Mouse (Mus musculus) forebrain, embryonic 14.5 days (tissue): ENCODE measurements at regions not wholly inside any gene's neighbourhood (a gene's known extent, or its start where the extent isn't known, plus 50 kb on each side); places are given as distances from the start of the nearest gene placed in this dataset.

Experiments
- ATAC-seq: fragments of 200-750 bp; cut with Nextera tagmentation; 2 replicates; pipeline ENCODE4 v1.8.0; 2017; ENCODE audit warnings: mild to moderate bottlenecking, moderate library complexity
- DNase-seq: peaks from one replicate; pipeline ENCODE4 v3.0.0-alpha.2; 2015; ENCODE audit warnings: low spot score
- H3K27ac ChIP-seq: fragments of 300-500 bp; sonication (generic); 2 replicates; pipeline ENCODE4 v1.5.1; 2014; ENCODE audit warnings: low read depth, mild to moderate bottlenecking, control low read depth, low read length, moderate library complexity
- H3K27me3 ChIP-seq: fragments of 300-500 bp; sonication (generic); replicated peaks from 2 replicates; pipeline ENCODE4 v1.6.1; 2014; ENCODE audit warnings: low read length, control low read depth, mixed read lengths; ENCODE audit not compliant: control insufficient read depth, insufficient read depth
- H3K36me3 ChIP-seq: fragments of 300-500 bp; sonication (generic); 2 replicates; pipeline ENCODE4 v1.6.1; 2014; ENCODE audit warnings: low read length, control low read depth; ENCODE audit not compliant: control insufficient read depth, insufficient read depth
- H3K4me1 ChIP-seq: fragments of 300-500 bp; sonication (generic); 2 replicates; pipeline ENCODE4 v1.6.1; 2014; ENCODE audit warnings: antibody characterized with exemption, low read length, control low read depth; ENCODE audit not compliant: control insufficient read depth, insufficient read depth
- H3K4me2 ChIP-seq: fragments of 300-500 bp; sonication (generic); 2 replicates; pipeline ENCODE4 v1.6.1; 2014; ENCODE audit warnings: mild to moderate bottlenecking, control low read depth, low read length
- H3K4me3 ChIP-seq: fragments of 300-500 bp; sonication (generic); 2 replicates; pipeline ENCODE4 v1.5.1; 2014; ENCODE audit warnings: low read depth, low read length, control low read depth
- H3K9ac ChIP-seq: fragments of 300-500 bp; sonication (generic); 2 replicates; pipeline ENCODE4 v1.6.1; 2014; ENCODE audit warnings: mild to moderate bottlenecking, low read length, control low read depth, moderate library complexity
- H3K9me3 ChIP-seq: fragments of 300-500 bp; sonication (generic); replicated peaks from 2 replicates; pipeline ENCODE4 v1.6.1; 2016; ENCODE audit warnings: low read length, control low read depth, mixed read lengths; ENCODE audit not compliant: control insufficient read depth
- WGBS: fragments of 180-500 bp; shearing (Covaris S2); extraction: QIAGEN DNeasy Blood & Tissue Kit; methylation state at CpG from one replicate; pipeline ENCODE4 v1.1.7; 2014; 5-methylcytosine and 5-hydroxymethylcytosine counted together

GRCm38 (mm10) chr11:19433680-19434619, 415.2 kb upstream of the Meis1 start:
- DNase-seq (no peak), ATAC-seq (no peak)
- no peak overlapping the region for H3K9ac ChIP-seq
- H3K4me3 ChIP-seq: no peak overlapping the region
- no peaks in the 10 kb centered on the region for H3K27me3 ChIP-seq
- no peak overlapping the region for H3K4me2 ChIP-seq
- no peaks in the 10 kb centered on the region for H3K36me3 ChIP-seq
- 84% methylated on average over 13 of the region's 13 CpGs for WGBS
- no peaks in the 10 kb centered on the region for H3K9me3 ChIP-seq
- H3K27ac ChIP-seq: no peak overlapping the region
- H3K4me1 ChIP-seq: no peaks in the 10 kb centered on the region

- Histone ChIP-seq H3K9me3 (no peaks in the 10 kb centered on the region), H3K4me2 (no peak overlapping the region), H3K27me3 (no peaks in the 10 kb centered on the region), H3K4me1 (no peaks in the 10 kb centered on the region), H3K36me3 (no peaks in the 10 kb centered on the region), H3K4me3 (no peak overlapping the region), H3K27ac (no peak overlapping the region), H3K9ac (no peak overlapping the region)
- 96% methylated on average over 5 of the region's 5 CpGs for WGBS
- DNase-seq (no peak), ATAC-seq (no peak)
Measured at GRCm38 (mm10) chr11:19438385-19438784, 419.6 kb upstream of the Meis1 start.

GRCm38 (mm10) chr11:19441936-19442335, 423.2 kb upstream of the Meis1 start:
- no peaks in the 10 kb centered on the region for H3K36me3 ChIP-seq
- H3K27ac ChIP-seq: no peak overlapping the region
- no peaks in the 10 kb centered on the region for H3K9me3 ChIP-seq
- H3K27me3 ChIP-seq: no peaks in the 10 kb centered on the region
- no peak overlapping the region for H3K9ac ChIP-seq
- H3K4me3 ChIP-seq: no peak overlapping the region
- ATAC-seq (no peak), DNase-seq (no peak)
- no peak overlapping the region for H3K4me2 ChIP-seq
- H3K4me1 ChIP-seq: no peaks in the 10 kb centered on the region
- WGBS: 90% methylated on average over 4 of the region's 4 CpGs

GRCm38 (mm10) chr11:19455391-19456290, 436.9 kb upstream of the Meis1 start:
- H3K9me3 ChIP-seq: no peaks in the 10 kb centered on the region
- H3K4me2 ChIP-seq: no peak overlapping the region
- DNase-seq (peak; percentile 44), ATAC-seq (no peak)
- H3K27me3 ChIP-seq: no peaks in the 10 kb centered on the region
- H3K4me1 ChIP-seq: no peaks in the 10 kb centered on the region
- 64% methylated on average over 12 of the region's 12 CpGs for WGBS
- no peaks in the 10 kb centered on the region for H3K36me3 ChIP-seq
- H3K27ac ChIP-seq: no peak overlapping the region
- no peak overlapping the region for H3K4me3 ChIP-seq
- H3K9ac ChIP-seq: no peak overlapping the region

GRCm38 (mm10) chr11:19456577-19456976, 437.8 kb upstream of the Meis1 start:
- Histone ChIP-seq H3K9ac (no peak overlapping the region), H3K4me1 (no peaks in the 10 kb centered on the region), H3K36me3 (no peaks in the 10 kb centered on the region), H3K4me2 (no peak overlapping the region), H3K27ac (no peak overlapping the region), H3K27me3 (no peaks in the 10 kb centered on the region), H3K4me3 (no peak overlapping the region), H3K9me3 (no peaks in the 10 kb centered on the region)
- ATAC-seq (no peak), DNase-seq (no peak)
- WGBS: 76% methylated on average over 1 of the region's 1 CpGs

GRCm38 (mm10) chr11:19463730-19464358, 445.1 kb upstream of the Meis1 start:
- DNase-seq (no peak), ATAC-seq (0 out of 2 replicates have a peak, but pooled peaks have one; percentile 29)
- 49% methylated on average over 6 of the region's 6 CpGs for WGBS

GRCm38 (mm10) chr11:19468373-19468772, 449.6 kb upstream of the Meis1 start:
- Histone ChIP-seq H3K4me1 (no peaks in the 10 kb centered on the region), H3K9ac (no peak overlapping the region), H3K4me3 (no peak overlapping the region), H3K27me3 (no peaks in the 10 kb centered on the region), H3K36me3 (no peaks in the 10 kb centered on the region), H3K4me2 (no peak overlapping the region), H3K9me3 (no peaks in the 10 kb centered on the region), H3K27ac (no peak overlapping the region)
- DNase-seq (no peak), ATAC-seq (no peak)
- 72% methylated on average over 3 of the region's 3 CpGs for WGBS

More at GRCm38 (mm10) chr11:19463730-19464358, 445.1 kb upstream of the Meis1 start:
- H3K4me3 ChIP-seq: no peak overlapping the region
- H3K27ac ChIP-seq: no peak overlapping the region
- no peaks in the 10 kb centered on the region for H3K4me1 ChIP-seq
- H3K27me3 ChIP-seq: no peaks in the 10 kb centered on the region
- H3K36me3 ChIP-seq: no peaks in the 10 kb centered on the region
- H3K4me2 ChIP-seq: no peak overlapping the region
- H3K9me3 ChIP-seq: no peaks in the 10 kb centered on the region
- no peak overlapping the region for H3K9ac ChIP-seq

- Histone ChIP-seq H3K9ac (no peak overlapping the region), H3K27ac (no peak overlapping the region), H3K4me2 (no peak overlapping the region), H3K4me3 (no peak overlapping the region), H3K4me1 (no peaks in the 10 kb centered on the region), H3K36me3 (no peaks in the 10 kb centered on the region), H3K9me3 (no peaks in the 10 kb centered on the region), H3K27me3 (no peaks in the 10 kb centered on the region)
- ATAC-seq (no peak), DNase-seq (no peak)
- 83% methylated on average over 3 of the region's 3 CpGs for WGBS
Measured at GRCm38 (mm10) chr11:19468803-19469202, 450.0 kb upstream of the Meis1 start.
